Mouse (Mus musculus) forebrain, embryonic 15.5 days (tissue): ENCODE results near the gene Dnajb1. TPM values are rescaled to one million over a fixed set of nuclear protein-coding genes. Genes with fewer than 3 reads are reported as not detected.
"Not testable (repeated sequence)": the region's sequence is repeated elsewhere in the genome, so short reads cannot be mapped to it uniquely, and the experiment has no call there.

Source experiments
- ATAC-seq: fragments of 200-750 bp; cut with Nextera tagmentation; replicated peaks from 2 replicates; pipeline ENCODE4 v1.8.0; 2017; ENCODE audit warnings: mild to moderate bottlenecking, moderate TSS enrichment, moderate library complexity
- H3K27ac ChIP-seq: fragments of 300-500 bp; sonication (generic); replicated peaks from 2 replicates; pipeline ENCODE4 v1.5.1; 2015; ENCODE audit warnings: mild to moderate bottlenecking, inconsistent platforms
- H3K27me3 ChIP-seq: fragments of 300-500 bp; sonication (generic); 2 replicates; pipeline ENCODE4 v1.6.1; 2015; ENCODE audit warnings: inconsistent platforms
- H3K36me3 ChIP-seq: fragments of 300-500 bp; sonication (generic); 2 replicates; pipeline ENCODE4 v1.6.1; 2015; ENCODE audit warnings: mild to moderate bottlenecking, inconsistent platforms
- H3K4me1 ChIP-seq: fragments of 300-500 bp; sonication (generic); 2 replicates; pipeline ENCODE4 v1.6.1; 2015; ENCODE audit warnings: inconsistent platforms
- H3K4me2 ChIP-seq: fragments of 300-500 bp; sonication (generic); replicated peaks from 2 replicates; pipeline ENCODE4 v1.6.1; 2015; ENCODE audit warnings: mild to moderate bottlenecking, inconsistent platforms
- H3K4me3 ChIP-seq: fragments of 300-500 bp; sonication (generic); 2 replicates; pipeline ENCODE4 v1.5.1; 2015; ENCODE audit warnings: mild to moderate bottlenecking, inconsistent platforms
- H3K9ac ChIP-seq: fragments of 300-500 bp; sonication (generic); replicated peaks from 2 replicates; pipeline ENCODE4 v1.6.1; 2015; ENCODE audit warnings: mild to moderate bottlenecking, inconsistent platforms
- H3K9me3 ChIP-seq: fragments of 300-500 bp; sonication (generic); 2 replicates; pipeline ENCODE4 v1.6.1; 2016; ENCODE audit warnings: inconsistent platforms
- WGBS: fragments of 180-500 bp; shearing (Covaris S2); methylation state at CpG from one replicate; pipeline ENCODE4 v1.1.7; 2015; ENCODE audit warnings: mixed read lengths; 5-methylcytosine and 5-hydroxymethylcytosine counted together
- polyA plus RNA-seq: library from polyadenylated mRNA; unstranded; fragments of >200 nt; fragmentation: Nextera tagmentation; extraction: Ambion mirVana; gene quantifications from 2 replicates; pipeline ENCODE4 v1.2.1, GENCODE M21; 2015

The Dnajb1 gene
- polyA plus RNA-seq, result 59.8 and 63.0 TPM in 2 replicates

DNA sequence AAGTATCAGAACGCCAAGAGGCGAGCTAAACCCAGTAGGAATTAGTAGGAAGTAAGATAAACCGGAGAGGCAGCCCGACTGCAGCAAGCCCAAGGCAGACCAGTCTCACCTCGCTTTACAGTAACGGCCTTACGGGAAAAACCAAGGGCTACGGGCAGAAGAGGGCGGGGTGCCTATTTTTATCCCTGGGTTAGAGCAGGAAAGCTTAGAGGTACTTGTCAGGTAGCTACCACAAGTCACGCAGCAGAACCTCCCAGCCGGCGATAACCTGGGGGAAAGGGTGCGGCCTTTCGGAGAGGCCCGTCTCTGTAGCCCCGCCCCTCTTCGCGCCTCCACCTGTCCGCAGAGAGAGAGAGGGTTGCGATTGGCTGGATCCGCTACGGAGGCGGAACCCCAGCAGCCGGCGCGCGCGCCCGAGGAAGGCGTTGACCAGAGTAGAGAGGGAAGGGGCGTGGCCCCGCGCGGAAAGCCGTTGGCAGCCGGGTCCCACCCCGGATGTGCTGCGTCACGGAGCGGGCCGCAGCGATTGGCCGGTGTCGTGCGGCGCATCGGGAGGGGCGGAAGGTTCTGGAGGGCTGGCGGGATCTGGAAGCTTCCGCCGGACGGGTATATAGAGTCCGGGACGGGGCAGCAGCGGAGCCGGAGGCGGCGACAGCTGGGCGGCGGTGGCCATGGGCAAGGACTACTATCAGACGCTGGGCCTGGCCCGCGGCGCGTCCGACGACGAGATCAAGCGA, at the start of gene Dnajb1, which contains the start of gene Tecr:
Gene Dnajb1, plus strand, starts transcription at position 533 of the 737 bp plus-strand sequence.
Gene Tecr, minus strand, starts transcription at position 311 of the 737 bp plus-strand sequence.
- Histone ChIP-seq H3K9ac (peak within 1 kb of the TSS; percentile 77), H3K4me1 (peaks cover 18% of the 10 kb centered on the region), H3K4me3 (peak within 1 kb of the TSS; percentile 70), H3K27me3 (no peaks in the 10 kb centered on the region), H3K9me3 (no peaks in the 10 kb centered on the region), H3K4me2 (peak within 1 kb of the TSS; percentile 74), H3K27ac (peak within 1 kb of the TSS; percentile 97), H3K36me3 (peaks cover 28% of the 10 kb centered on the region)
- ATAC-seq, result peak; percentile 98
- WGBS, result under 1% methylated on average over 69 of the region's 69 CpGs

DNA sequence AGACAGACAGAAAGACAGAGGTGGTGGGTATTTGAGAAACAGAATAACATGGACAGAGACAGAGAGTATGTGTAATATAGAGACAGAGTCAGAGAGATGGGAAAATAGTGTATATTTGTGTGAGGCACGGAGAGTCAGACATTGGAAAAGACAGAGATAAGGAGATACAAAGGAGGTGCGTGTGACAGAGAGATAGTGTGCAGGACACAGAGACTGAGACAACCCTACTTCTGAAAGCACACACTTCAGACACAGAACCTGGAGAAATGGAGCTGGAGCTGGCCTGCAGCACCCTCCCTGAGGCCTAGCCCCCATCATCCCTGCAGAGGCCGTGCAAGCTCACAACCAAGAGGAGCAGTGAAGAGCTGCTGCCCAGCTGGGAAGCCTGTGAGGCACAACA, 45.3 kb upstream of the Dnajb1 start:
- no peak overlapping the region for H3K4me2 ChIP-seq
- H3K4me1 ChIP-seq, result peaks cover 6% of the 10 kb centered on the region
- no peaks in the 10 kb centered on the region for H3K27me3 ChIP-seq
- H3K27ac ChIP-seq, result no peak overlapping the region
- H3K9me3 ChIP-seq, result no peaks in the 10 kb centered on the region
- H3K9ac ChIP-seq, result no peak overlapping the region
- WGBS, result 84% methylated on average over 3 of the region's 3 CpGs
- H3K36me3 ChIP-seq, result no peaks in the 10 kb centered on the region
- no peak for ATAC-seq
- no peak overlapping the region for H3K4me3 ChIP-seq

DNA sequence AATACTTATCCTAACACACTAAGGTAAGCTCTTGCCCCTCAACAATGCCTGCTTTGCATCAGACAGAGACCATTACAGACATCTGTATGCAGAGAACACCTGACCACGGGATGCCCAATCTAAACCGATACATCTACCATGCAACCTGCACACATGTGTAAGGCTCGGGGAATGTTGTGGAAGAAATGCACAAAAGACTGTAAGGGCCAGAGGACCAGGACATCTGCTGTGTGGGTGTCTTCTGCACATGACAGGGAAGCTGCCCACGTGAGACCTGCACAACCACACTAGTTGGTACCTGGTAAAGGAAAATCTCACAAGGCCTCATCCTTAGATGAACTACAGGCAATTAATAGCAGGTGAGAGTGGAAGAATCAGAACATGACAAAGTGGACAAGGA, 44.7 kb upstream of the Dnajb1 start:
- ATAC-seq, result no peak
- no peak overlapping the region for H3K4me3 ChIP-seq
- no peak overlapping the region for H3K4me2 ChIP-seq
- no peak overlapping the region for H3K27ac ChIP-seq
- 78% methylated on average over 4 of the region's 4 CpGs for WGBS
- peaks cover 12% of the 10 kb centered on the region for H3K4me1 ChIP-seq
- no peaks in the 10 kb centered on the region for H3K27me3 ChIP-seq
- no peaks in the 10 kb centered on the region for H3K9me3 ChIP-seq
- no peak overlapping the region for H3K9ac ChIP-seq
- H3K36me3 ChIP-seq, result no peaks in the 10 kb centered on the region

DNA sequence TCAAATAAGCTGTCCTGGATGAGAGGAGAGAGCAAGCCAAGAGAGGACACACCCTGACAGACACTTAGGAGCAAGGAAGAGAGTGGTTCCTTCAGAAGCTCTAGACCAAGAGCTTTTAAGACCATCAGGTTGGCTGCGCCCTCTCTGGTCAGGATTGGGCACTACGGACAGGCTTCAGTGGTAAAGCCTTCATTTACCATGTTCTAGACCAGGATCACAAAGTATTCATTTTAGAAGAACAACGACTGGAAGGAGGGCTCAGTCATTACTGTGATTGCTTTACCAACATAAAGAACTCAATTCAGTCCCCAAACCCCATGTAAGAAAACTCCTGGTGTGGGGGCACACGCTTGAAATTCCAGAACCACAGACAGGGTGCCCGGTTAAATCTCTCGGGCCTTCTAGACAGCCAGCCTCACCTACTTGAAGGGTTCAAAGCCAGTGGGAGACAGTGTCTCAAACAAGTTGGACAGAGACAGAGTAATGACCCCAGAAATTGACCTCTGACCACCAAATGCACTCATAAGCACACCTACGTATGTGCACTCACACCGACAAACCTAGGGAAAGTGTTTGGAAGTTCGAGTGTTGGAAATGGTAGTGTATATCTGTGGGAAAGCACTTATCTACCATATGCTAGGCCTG, 42.1 kb upstream of the Dnajb1 start:
- H3K27me3 ChIP-seq, result no peaks in the 10 kb centered on the region
- no peak overlapping the region for H3K27ac ChIP-seq
- 78% methylated on average over 9 of the region's 9 CpGs for WGBS
- H3K36me3 ChIP-seq, result 0 out of 2 replicates have a peak, but pooled peaks cover 6% of the 10 kb centered on the region
- no peaks in the 10 kb centered on the region for H3K9me3 ChIP-seq
- H3K4me2 ChIP-seq, result no peak overlapping the region
- peak; percentile 14 for ATAC-seq
- H3K4me3 ChIP-seq, result no peak overlapping the region
- no peak overlapping the region for H3K9ac ChIP-seq
- peaks cover 13% of the 10 kb centered on the region for H3K4me1 ChIP-seq

DNA sequence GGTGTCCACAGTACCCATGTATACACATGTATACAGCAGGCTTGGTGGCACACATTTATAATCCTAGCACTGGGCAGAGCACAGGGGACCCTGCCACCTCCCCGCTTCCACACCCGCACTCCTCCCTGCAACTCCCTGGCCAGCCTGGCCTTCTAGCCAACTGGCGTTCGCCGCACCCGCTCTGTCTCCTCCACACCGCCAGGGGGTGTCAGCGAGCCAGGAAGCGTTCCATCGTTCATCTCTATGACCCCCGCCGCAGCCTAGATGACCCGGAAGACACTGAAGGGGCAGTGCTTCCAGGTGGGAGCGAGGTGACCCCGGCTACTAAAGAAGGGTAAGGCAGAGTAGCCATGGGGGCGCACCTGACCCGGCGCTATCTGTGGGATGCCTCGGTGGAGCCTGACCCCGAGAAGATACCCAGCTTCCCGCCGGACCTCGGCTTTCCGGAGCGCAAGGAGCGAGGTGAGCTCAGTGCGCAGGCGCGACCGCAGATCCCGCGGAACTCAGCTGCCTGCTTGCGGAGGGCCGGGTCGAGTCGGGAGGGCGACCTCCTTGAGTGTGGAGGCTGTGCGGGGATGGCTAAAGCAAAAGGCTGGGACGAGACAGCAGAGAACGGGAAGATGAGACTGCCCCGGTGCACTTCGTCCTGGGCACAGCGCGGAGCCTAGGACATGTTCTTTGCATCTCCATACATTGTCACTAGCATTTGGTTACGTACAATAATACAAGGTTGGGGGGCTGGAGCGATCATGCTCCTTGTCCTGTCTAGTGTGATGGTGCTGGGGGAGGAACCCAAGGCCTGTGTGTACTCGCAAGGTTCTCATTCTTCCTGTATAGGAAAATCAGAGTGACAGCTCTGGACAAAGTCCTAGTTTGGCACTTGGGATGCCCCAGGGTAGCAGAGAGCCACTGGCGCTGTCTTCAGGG, 41.3 kb upstream of the Dnajb1 start, which contains the start of gene Ndufb7:
Gene Ndufb7, plus strand, starts transcription at position 203 of the 927 bp plus-strand sequence.
- no peaks in the 10 kb centered on the region for H3K27me3 ChIP-seq
- under 1% methylated on average over 48 of the region's 48 CpGs for WGBS
- H3K9me3 ChIP-seq, result no peaks in the 10 kb centered on the region
- peak within 1 kb of the TSS; percentile 53 for H3K27ac ChIP-seq
- H3K9ac ChIP-seq, result peak within 1 kb of the TSS; percentile 83
- peak within 1 kb of the TSS; percentile 82 for H3K4me2 ChIP-seq
- H3K36me3 ChIP-seq, result peaks cover 13% of the 10 kb centered on the region
- peak within 1 kb of the TSS; percentile 62 for H3K4me3 ChIP-seq
- peaks cover 13% of the 10 kb centered on the region for H3K4me1 ChIP-seq
- peak; percentile 84 for ATAC-seq

DNA sequence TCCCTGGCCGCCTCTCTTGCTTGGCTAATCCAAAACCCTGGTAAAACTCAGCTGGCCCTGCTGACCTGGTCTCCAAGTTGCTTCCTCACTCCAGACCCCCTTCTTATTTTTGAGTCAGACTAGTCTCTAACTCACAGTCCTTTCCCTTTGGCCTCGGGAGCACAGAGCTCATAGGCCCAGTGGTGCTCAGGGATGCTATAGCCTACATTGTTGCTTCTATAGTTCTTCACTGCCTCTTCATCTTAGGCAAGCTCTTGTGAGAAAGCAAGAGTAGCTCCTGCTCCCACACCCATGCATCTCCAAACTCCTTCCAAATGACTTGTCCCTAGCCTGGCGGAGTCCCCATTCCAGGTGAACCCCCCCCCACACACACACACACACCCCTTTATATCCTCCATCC, 40.3 kb upstream of the Dnajb1 start:
- Histone ChIP-seq H3K27me3 (no peaks in the 10 kb centered on the region), H3K9me3 (no peaks in the 10 kb centered on the region), H3K27ac (no peak overlapping the region), H3K4me2 (peak overlapping the region; percentile 82), H3K9ac (peak overlapping the region; percentile 83), H3K4me1 (peaks cover 13% of the 10 kb centered on the region), H3K36me3 (peaks cover 22% of the 10 kb centered on the region), H3K4me3 (peak overlapping the region; percentile 62)
- WGBS, result 52% methylated on average over 3 of the region's 3 CpGs
- ATAC-seq, result no peak

DNA sequence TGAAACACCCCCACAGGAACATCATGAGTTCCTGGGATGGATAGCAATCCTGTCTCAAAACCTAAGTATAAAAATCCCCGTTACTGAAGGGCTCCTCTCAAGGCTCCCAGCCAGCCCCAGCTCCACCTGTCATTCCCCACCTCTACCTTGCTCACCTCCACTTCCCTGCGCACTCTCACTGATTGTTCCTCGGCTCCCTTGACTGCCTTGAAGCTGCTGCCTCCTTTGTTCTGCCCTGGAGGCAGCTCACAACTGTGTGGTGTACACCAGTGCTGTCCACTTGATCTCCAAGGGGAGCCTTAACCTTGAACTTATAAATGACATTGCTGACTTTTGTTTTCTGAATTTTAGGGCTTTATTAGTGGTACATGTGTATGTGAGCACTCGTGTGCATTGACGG, 39.9 kb upstream of the Dnajb1 start:
- ATAC-seq, result no peak
- Histone ChIP-seq H3K4me2 (no peak overlapping the region), H3K4me1 (peaks cover 13% of the 10 kb centered on the region), H3K9ac (no peak overlapping the region), H3K4me3 (peak overlapping the region; percentile 62), H3K9me3 (no peaks in the 10 kb centered on the region), H3K27me3 (no peaks in the 10 kb centered on the region), H3K27ac (no peak overlapping the region), H3K36me3 (peaks cover 27% of the 10 kb centered on the region)
- 70% methylated on average over 5 of the region's 5 CpGs for WGBS

DNA sequence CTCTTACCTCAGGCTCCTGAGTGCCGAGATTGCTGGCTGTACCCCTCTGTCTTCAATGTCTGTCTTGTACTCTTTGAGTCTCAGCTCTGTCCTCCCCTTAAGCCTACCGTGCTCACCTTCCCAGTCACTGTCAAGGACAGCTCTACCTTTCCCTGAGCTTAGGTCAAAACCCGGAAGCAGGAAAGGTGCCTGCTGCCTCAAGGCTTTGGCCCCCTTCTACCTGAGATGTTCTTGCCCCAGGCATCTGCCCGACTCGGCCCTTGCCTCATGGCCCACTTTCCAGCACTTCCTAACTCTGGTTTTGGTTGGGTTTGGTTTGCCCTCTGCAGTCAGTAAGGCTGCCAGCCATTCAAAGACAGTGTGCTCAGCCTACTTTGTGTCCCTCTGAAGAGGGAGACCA, 39.2 kb upstream of the Dnajb1 start:
- no peak for ATAC-seq
- Histone ChIP-seq H3K4me2 (no peak overlapping the region), H3K4me1 (peaks cover 13% of the 10 kb centered on the region), H3K27me3 (no peaks in the 10 kb centered on the region), H3K9ac (no peak overlapping the region), H3K36me3 (peaks cover 28% of the 10 kb centered on the region), H3K4me3 (no peak overlapping the region), H3K9me3 (no peaks in the 10 kb centered on the region), H3K27ac (no peak overlapping the region)
- WGBS, result 77% methylated on average over 5 of the region's 5 CpGs

DNA sequence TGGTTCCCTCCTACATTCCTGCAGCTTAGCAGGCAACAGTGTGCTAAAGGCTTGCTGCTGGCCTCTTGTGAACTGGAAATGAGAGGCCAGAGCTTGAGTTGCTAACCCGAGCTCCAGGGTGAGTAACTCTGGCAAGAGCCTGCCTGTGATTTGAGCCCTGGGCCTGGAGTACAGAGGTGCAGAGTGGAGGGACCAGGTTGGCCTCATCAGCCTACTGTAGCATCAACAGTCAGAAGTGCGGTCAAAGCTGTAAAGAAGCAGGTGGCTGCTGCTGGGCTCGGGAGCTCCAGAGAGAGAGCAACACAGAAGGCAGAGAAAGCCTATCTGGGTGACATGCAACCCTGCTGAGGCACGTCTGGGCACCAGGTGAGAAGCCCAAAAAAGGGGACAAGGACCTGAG, 38.8 kb upstream of the Dnajb1 start:
- ATAC-seq, result no peak
- 84% methylated on average over 4 of the region's 4 CpGs for WGBS
- peaks cover 28% of the 10 kb centered on the region for H3K36me3 ChIP-seq

DNA sequence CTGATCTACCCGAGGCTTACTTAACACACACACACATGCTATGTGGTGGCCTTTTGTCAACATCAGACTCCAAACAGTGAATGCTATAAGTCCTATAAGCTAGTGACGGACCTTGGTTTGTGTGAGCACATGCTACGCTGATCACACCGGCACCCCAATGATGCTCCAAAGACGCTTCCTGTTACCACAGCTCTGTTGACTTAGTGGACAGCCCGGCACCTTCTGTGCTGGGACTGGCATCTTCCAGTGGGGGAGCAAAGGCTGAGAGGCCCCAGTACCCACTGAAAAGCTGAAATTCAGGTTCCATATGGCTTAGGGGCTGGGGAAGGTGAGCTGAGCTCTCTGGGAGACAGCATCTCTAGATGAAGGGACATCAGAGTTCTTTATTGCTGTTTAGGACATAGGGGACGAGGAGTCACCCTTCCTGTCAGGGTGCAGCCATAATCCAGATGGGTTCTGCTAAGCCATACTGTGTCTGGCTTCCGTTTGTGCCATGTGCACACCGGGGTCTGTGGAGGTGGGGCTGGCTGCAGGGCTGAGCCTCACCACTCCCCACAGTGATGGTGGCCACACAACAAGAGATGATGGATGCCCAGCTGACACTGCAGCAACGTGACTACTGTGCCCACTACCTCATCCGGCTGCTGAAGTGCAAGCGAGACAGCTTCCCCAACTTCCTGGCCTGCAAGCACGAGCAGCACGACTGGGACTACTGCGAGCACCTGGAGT, 37.6 kb upstream of the Dnajb1 start:
- WGBS, result 94% methylated on average over 15 of the region's 15 CpGs

More for the DNA sequence above, 38.8 kb upstream of the Dnajb1 start:
- H3K4me3 ChIP-seq, result no peak overlapping the region
- H3K27ac ChIP-seq, result no peak overlapping the region
- H3K27me3 ChIP-seq, result no peaks in the 10 kb centered on the region
- H3K9ac ChIP-seq, result no peak overlapping the region
- no peak overlapping the region for H3K4me2 ChIP-seq
- H3K9me3 ChIP-seq, result no peaks in the 10 kb centered on the region
- H3K4me1 ChIP-seq, result peaks cover 13% of the 10 kb centered on the region

DNA sequence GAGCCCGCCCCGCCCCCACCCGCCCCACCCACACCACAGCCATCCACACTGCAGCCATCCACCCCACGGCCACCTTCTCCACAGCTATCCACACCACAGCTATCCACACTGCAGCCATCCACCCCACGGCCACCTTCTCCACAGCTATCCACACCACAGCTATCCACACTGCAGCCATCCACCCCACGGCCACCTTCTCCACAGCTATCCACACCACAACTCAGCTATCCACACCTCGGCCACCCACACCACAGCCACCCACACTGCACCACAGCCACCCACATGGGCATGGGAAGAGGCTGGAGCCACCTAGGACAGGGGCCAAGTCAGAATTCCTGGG, 37.0 kb upstream of the Dnajb1 start:
- H3K9ac ChIP-seq, H3K4me3 ChIP-seq, ATAC-seq, H3K27me3 ChIP-seq, H3K4me2 ChIP-seq, H3K9me3 ChIP-seq, H3K27ac ChIP-seq: not testable (repeated sequence)
- peaks cover 28% of the 10 kb centered on the region for H3K36me3 ChIP-seq
- H3K4me1 ChIP-seq, result peaks cover 21% of the 10 kb centered on the region
- WGBS, result 94% methylated on average over 7 of the region's 7 CpGs

More for the DNA sequence above, 37.6 kb upstream of the Dnajb1 start:
- Histone ChIP-seq H3K4me3 (no peak overlapping the region), H3K36me3 (peaks cover 28% of the 10 kb centered on the region), H3K4me2 (no peak overlapping the region), H3K27me3 (no peaks in the 10 kb centered on the region), H3K4me1 (peaks cover 16% of the 10 kb centered on the region), H3K9ac (no peak overlapping the region), H3K9me3 (no peaks in the 10 kb centered on the region), H3K27ac (no peak overlapping the region)
- no peak for ATAC-seq
